Comparison of ENCODE assay signal across 14 mouse cellular contexts in the genomic region with DNA sequence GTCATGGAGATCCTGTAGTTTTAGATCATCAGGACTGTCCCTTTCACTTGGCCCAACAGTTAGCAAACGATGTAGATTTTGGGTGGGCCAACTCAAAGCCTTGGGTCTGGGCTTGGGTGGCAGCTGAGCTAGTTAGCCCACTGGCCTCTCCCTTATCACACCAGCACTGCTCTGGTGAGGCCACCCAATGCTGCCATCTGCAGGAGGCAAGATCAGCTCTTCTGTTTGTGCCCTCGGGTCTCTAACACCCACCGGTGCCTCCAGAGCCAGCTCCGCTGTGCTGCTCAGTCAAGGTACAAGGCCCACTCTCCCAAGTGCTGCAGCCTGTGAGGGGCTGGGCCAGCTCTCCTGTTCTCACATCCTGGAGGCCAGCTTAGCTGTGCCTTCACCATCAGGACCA. TPM values are rescaled to one million over a fixed set of nuclear protein-coding genes. Genes with fewer than 3 reads are reported as not detected.
DNase-seq lines count a peak whose midpoint lies in the region; ATAC-seq and TF ChIP-seq lines count a peak whose summit lies in the region.
"Had no signal": no experiment of that assay in that cellular context is flagged by ENCODE, and none has a peak within 500 bp of the region (broad histone marks: within the 10 kb centered on the region; RNA-seq: fewer than 3 reads in every experiment).

No protein-coding gene starts in this region.

- TF ChIP-seq CTCF in heart, adult 2 months (IDR thresholded peaks at IDR 0.05), result no peak
- TF ChIP-seq CTCF in spleen, adult 2 months (IDR thresholded peaks at IDR 0.05; ENCODE audit: extremely low read depth, insufficient read depth, insufficient read length, insufficient replicate concordance), result peak; percentile 55; the same call in 1 of the 2 replicates

- H3K4me2 ChIP-seq in forebrain, embryonic 12.5 days, result no peak overlapping the region
- H3K4me2 ChIP-seq: hindbrain, embryonic 14.5 days had no signal

- no peaks in the 10 kb centered on the region for H3K79me2 ChIP-seq in heart, adult 2 months (replicated peaks; ENCODE audit: control insufficient read depth, insufficient read depth, low read length)

- no peak overlapping the region for H3K9ac ChIP-seq in heart, adult 2 months (ENCODE audit: low read depth, low read length)
- no peak overlapping the region for H3K9ac ChIP-seq in forebrain, embryonic 12.5 days
- H3K9ac ChIP-seq: hindbrain, embryonic 14.5 days had no signal

- WGBS in heart, adult 2 months, result 79% methylated on average over 4 of the region's 4 CpGs
- 47% methylated on average over 4 of the region's 4 CpGs for WGBS in spleen, adult 2 months
- WGBS in forebrain, embryonic 12.5 days, result 74% methylated on average over 4 of the region's 4 CpGs

- H3K27ac ChIP-seq in heart, adult 2 months, result peak overlapping the region; percentile 12; the same call in 1 of the 2 replicates
- H3K27ac ChIP-seq in brown adipose tissue, adult 24 weeks (replicated peaks; ENCODE audit: low read depth, low read length), result peak overlapping the region; percentile 95
- peak overlapping the region; percentile 80 for H3K27ac ChIP-seq in spleen, adult 2 months (ENCODE audit: insufficient read depth, low read length)
- no peak overlapping the region for H3K27ac ChIP-seq in forebrain, embryonic 12.5 days
- H3K27ac ChIP-seq: hindbrain, embryonic 14.5 days had no signal

- H3K27me3 ChIP-seq in heart, adult 2 months (ENCODE audit: control insufficient read depth, insufficient read depth, low read length), result no peaks in the 10 kb centered on the region
- H3K27me3 ChIP-seq in spleen, adult 2 months (ENCODE audit: control insufficient read depth, insufficient read depth, low read length), result no peaks in the 10 kb centered on the region
- H3K27me3 ChIP-seq in forebrain, embryonic 12.5 days, result no peaks in the 10 kb centered on the region

- H3K36me3 ChIP-seq in heart, adult 2 months (ENCODE audit: control insufficient read depth, insufficient read depth, low read length), result no peaks in the 10 kb centered on the region
- no peaks in the 10 kb centered on the region for H3K36me3 ChIP-seq in spleen, adult 2 months (ENCODE audit: control insufficient read depth, insufficient read depth, low read length)
- no peaks in the 10 kb centered on the region for H3K36me3 ChIP-seq in forebrain, embryonic 12.5 days (replicated peaks)

- no peak for TF ChIP-seq POLR2A in heart, adult 2 months (IDR thresholded peaks at IDR 0.05; ENCODE audit: insufficient read depth, low read depth, low read length)
- no peak for TF ChIP-seq POLR2A in spleen, adult 2 months (IDR thresholded peaks at IDR 0.05; ENCODE audit: low read depth, low read length)

- no peak for TF ChIP-seq EP300 in heart, adult 2 months (IDR thresholded peaks at IDR 0.05; ENCODE audit: insufficient read depth, low read depth, low read length)

- H3K9me3 ChIP-seq in forebrain, embryonic 12.5 days, result no peaks in the 10 kb centered on the region

- DNase-seq in heart, adult 2 months, result peak in 1 of 2 experiments; percentile 18
- DNase-seq in heart, postnatal 25 days (ENCODE audit: low spot score), result no peak
- DNase-seq in 416B (ENCODE audit: low read depth), result peak; percentile 40
- DNase-seq in spleen, adult 2 months (ENCODE audit: low read depth in 1 of 2, low spot score in 2 of 2), result peak; percentile 29 to 65
- DNase-seq in right cerebral cortex, postnatal 36 days (ENCODE audit: low spot score in 2 of 2), result no peak
- no peak for DNase-seq in cerebellum, adult 8-10 months
- DNase-seq: cerebellum, adult 9-11 months had no signal

- H3K4me3 ChIP-seq in heart, adult 2 months, result no peak overlapping the region
- H3K4me3 ChIP-seq in brown adipose tissue, adult 24 weeks (ENCODE audit: insufficient read depth, low read depth, low read length), result no peak overlapping the region
- H3K4me3 ChIP-seq in spleen, adult 2 months (ENCODE audit: extremely low read depth, insufficient read depth, insufficient read length), result no peak overlapping the region
- H3K4me3 ChIP-seq in forebrain, embryonic 12.5 days (replicated peaks), result no peak overlapping the region

- H3K4me1 ChIP-seq in heart, adult 2 months (ENCODE audit: control insufficient read depth, insufficient read depth, low read length), result peaks cover 3% of the 10 kb centered on the region; the same call in 1 of the 2 replicates
- peaks cover 17% of the 10 kb centered on the region for H3K4me1 ChIP-seq in brown adipose tissue, adult 24 weeks (ENCODE audit: control insufficient read depth, insufficient read depth, insufficient read length, low read length)
- H3K4me1 ChIP-seq in spleen, adult 2 months (ENCODE audit: control insufficient read depth, insufficient read depth, insufficient read length), result peaks cover 14% of the 10 kb centered on the region
- H3K4me1 ChIP-seq in forebrain, embryonic 12.5 days, result 0 out of 2 replicates have a peak, but pooled peaks cover 2% of the 10 kb centered on the region

- ATAC-seq in forebrain, embryonic 12.5 days (ENCODE audit: low FRiP score), result no peak

- intact Hi-C loops in heart, adult 2 months (cut with DNase I), result loop anchor here (10.0 kb wide), 1 partner anchor 718 kb away; a partner anchor contains a TSS
- intact Hi-C loops in heart, postnatal 25 days (cut with DNase I), result no loop called here

RNA-seq across cellular contexts. Expression of a gene that starts 5.2 kb away (rescaled TPM):
- total RNA-seq in heart, adult 2 months (2021), result 10 to 100 TPM; 38.0 to 41.8 TPM
- polyA plus RNA-seq in heart, adult 2 months (2012; rRNA removed), result 26.0 and 52.4 TPM in 2 replicates
- total RNA-seq in heart, postnatal 25 days (2021), result 10 to 100 TPM; 43.6 to 51.7 TPM
- polyA plus RNA-seq in brown adipose tissue, adult 24 weeks (2012; ENCODE audit: insufficient read depth, insufficient read length, missing spikeins), result 31.9 and 39.0 TPM in 2 replicates
- polyA plus RNA-seq in spleen, adult 2 months (2012; rRNA removed), result 21.3 and 25.7 TPM in 2 replicates
- 47.3 and 49.5 TPM in 2 replicates for polyA plus RNA-seq in forebrain, embryonic 12.5 days (2016; fragmentation: Nextera tagmentation; extraction: Ambion mirVana)

RNA-seq across cellular contexts. Expression of a gene that starts 49.3 kb away (rescaled TPM):
- total RNA-seq in heart, adult 2 months (2021), result not detected
- polyA plus RNA-seq in heart, adult 2 months (2012; rRNA removed), result not detected in 2 replicates
- not detected for total RNA-seq in heart, postnatal 25 days (2021)
- polyA plus RNA-seq in brown adipose tissue, adult 24 weeks (2012; ENCODE audit: insufficient read depth, insufficient read length, missing spikeins), result not detected in 2 replicates
- not detected in 2 replicates for polyA plus RNA-seq in spleen, adult 2 months (2012; rRNA removed)
- not detected in 2 replicates for polyA plus RNA-seq in forebrain, embryonic 12.5 days (2016; fragmentation: Nextera tagmentation; extraction: Ambion mirVana)
- total RNA-seq: heart, adult 18-20 months; layer of hippocampus, postnatal 10 days had no signal
- polyA plus RNA-seq: hindbrain, embryonic 14.5 days; lung, embryonic 16.5 days; neural tube, embryonic 11.5 days had no signal

RNA-seq across cellular contexts. Expression of a gene that starts 51.2 kb away (rescaled TPM):
- 1 to 10 TPM; 2.0 to 2.1 TPM for total RNA-seq in heart, adult 2 months (2021)
- 5.1 and 6.1 TPM in 2 replicates for polyA plus RNA-seq in heart, adult 2 months (2012; rRNA removed)
- 1 to 10 TPM; 2.0 to 3.9 TPM for total RNA-seq in heart, postnatal 25 days (2021)
- 11.6 and 12.2 TPM in 2 replicates for polyA plus RNA-seq in brown adipose tissue, adult 24 weeks (2012; ENCODE audit: insufficient read depth, insufficient read length, missing spikeins)
- polyA plus RNA-seq in spleen, adult 2 months (2012; rRNA removed), result 8.1 and 8.6 TPM in 2 replicates
- polyA plus RNA-seq in forebrain, embryonic 12.5 days (2016; fragmentation: Nextera tagmentation; extraction: Ambion mirVana), result 7.0 and 10.2 TPM in 2 replicates

RNA-seq across cellular contexts. Expression of a gene that starts 55.0 kb away (rescaled TPM):
- 10 to 100 TPM; 11.0 to 14.1 TPM for total RNA-seq in heart, adult 2 months (2021)
- polyA plus RNA-seq in heart, adult 2 months (2012; rRNA removed), result 12.2 and 15.5 TPM in 2 replicates
- total RNA-seq in heart, postnatal 25 days (2021), result 10 to 100 TPM; 11.8 to 13.1 TPM
- polyA plus RNA-seq in brown adipose tissue, adult 24 weeks (2012; ENCODE audit: insufficient read depth, insufficient read length, missing spikeins), result 10.1 and 19.7 TPM in 2 replicates
- polyA plus RNA-seq in spleen, adult 2 months (2012; rRNA removed), result 6.7 and 7.2 TPM in 2 replicates
- polyA plus RNA-seq in forebrain, embryonic 12.5 days (2016; fragmentation: Nextera tagmentation; extraction: Ambion mirVana), result 39.1 TPM in 2 replicates

Comparison
In these comparisons a context has a peak if more than half of its experiments do, and no peak if none do; other contexts are left out.
1. DNase-seq: peak in 416B (single experiment) and spleen, adult 2 months (2 of 2); none in heart, postnatal 25 days (single experiment), right cerebral cortex, postnatal 36 days (0 of 2) and cerebellum, adult 8-10 months (single experiment).